16 mouse cellular contexts compared by ENCODE assay signal in genomic region chr2:172411091-172411490, GRCm38 (mm10). TPM values are rescaled to one million over a fixed set of nuclear protein-coding genes. Genes with fewer than 3 reads are reported as not detected.
A peak's percentile ranks its signal among the peaks of the same experiment; 100 is the strongest.
DNase-seq lines count a peak whose midpoint lies in the region; ATAC-seq and TF ChIP-seq lines count a peak whose summit lies in the region.
"Had no signal": no experiment of that assay in that cellular context is flagged by ENCODE, and none has a peak within 500 bp of the region (broad histone marks: within the 10 kb centered on the region; RNA-seq: fewer than 3 reads in every experiment).

No protein-coding gene starts in this region.

- H3K9ac ChIP-seq in liver, embryonic 13.5 days: no peak overlapping the region
- no peak overlapping the region for H3K9ac ChIP-seq in liver, embryonic 11.5 days (ENCODE audit: low read depth, low read length)
- no peak overlapping the region for H3K9ac ChIP-seq in kidney, embryonic 14.5 days (ENCODE audit: low read depth, low read length)
- H3K9ac ChIP-seq: liver, embryonic 14.5 days; midbrain, embryonic 12.5 days had no signal

- H3K4me1 ChIP-seq in cerebellum, adult 2 months (ENCODE audit: control insufficient read depth, insufficient read depth, low read length): no peaks in the 10 kb centered on the region
- H3K4me1 ChIP-seq in liver, embryonic 13.5 days (replicated peaks): peaks cover 25% of the 10 kb centered on the region
- H3K4me1 ChIP-seq in liver, embryonic 11.5 days (replicated peaks; ENCODE audit: control insufficient read depth, insufficient read depth, low read length): peaks cover 10% of the 10 kb centered on the region
- H3K4me1 ChIP-seq in kidney, embryonic 14.5 days (ENCODE audit: control insufficient read depth, insufficient read depth, low read length): peaks cover 15% of the 10 kb centered on the region

- no peaks in the 10 kb centered on the region for H3K36me3 ChIP-seq in liver, embryonic 13.5 days
- H3K36me3 ChIP-seq in liver, embryonic 11.5 days (ENCODE audit: control insufficient read depth, insufficient read depth, low read length): no peaks in the 10 kb centered on the region
- no peaks in the 10 kb centered on the region for H3K36me3 ChIP-seq in kidney, embryonic 14.5 days (ENCODE audit: control insufficient read depth, insufficient read depth, low read length)
- H3K36me3 ChIP-seq: midbrain, embryonic 12.5 days had no signal

- H3K4me3 ChIP-seq in cerebellum, adult 2 months (replicated peaks; ENCODE audit: insufficient read depth, low read depth, low read length): no peak overlapping the region
- no peak overlapping the region for H3K4me3 ChIP-seq in liver, embryonic 13.5 days (replicated peaks)
- H3K4me3 ChIP-seq in liver, embryonic 11.5 days (ENCODE audit: low read depth, low read length): no peak overlapping the region
- no peak overlapping the region for H3K4me3 ChIP-seq in kidney, embryonic 14.5 days (ENCODE audit: low read length)
- H3K4me3 ChIP-seq: midbrain, embryonic 12.5 days had no signal

- peak; percentile 7 to 12 for DNase-seq in cerebellum, postnatal 14 days
- DNase-seq in cerebellum, adult 2 months: no peak
- no peak for DNase-seq in liver, embryonic 13.5 days
- no peak for DNase-seq in liver, embryonic 11.5 days (ENCODE audit: low spot score)
- peak; percentile 80 for DNase-seq in Muller cell, postnatal 12 days (ENCODE audit: inconsistent ontology term)
- DNase-seq in lung, postnatal 10 days: peak; percentile 68
- DNase-seq in thymus, postnatal 25 days: no peak
- DNase-seq: adrenal gland, postnatal 25 days; cerebellum, adult 9-11 months; gastrocnemius, postnatal 10 days; heart, postnatal 14 days; right cerebral cortex, postnatal 25 days had no signal

- H3K9me3 ChIP-seq in liver, embryonic 13.5 days (replicated peaks): no peaks in the 10 kb centered on the region
- no peaks in the 10 kb centered on the region for H3K9me3 ChIP-seq in liver, embryonic 11.5 days (ENCODE audit: control insufficient read depth, low read length)
- no peaks in the 10 kb centered on the region for H3K9me3 ChIP-seq in kidney, embryonic 14.5 days (ENCODE audit: control insufficient read depth, low read length)
- H3K9me3 ChIP-seq: midbrain, embryonic 12.5 days had no signal

- WGBS in cerebellum, adult 2 months: 10% methylated on average over 11 of the region's 11 CpGs
- 71% methylated on average over 11 of the region's 11 CpGs for WGBS in liver, embryonic 13.5 days (ENCODE audit: insufficient replicate concordance)
- 78% methylated on average over 11 of the region's 11 CpGs for WGBS in liver, embryonic 11.5 days
- WGBS in kidney, embryonic 14.5 days: 83% methylated on average over 11 of the region's 11 CpGs

- no peak for TF ChIP-seq POLR2A in cerebellum, adult 2 months (IDR thresholded peaks at IDR 0.05; ENCODE audit: borderline replicate concordance, insufficient read depth, low read length)

- no peaks in the 10 kb centered on the region for H3K27me3 ChIP-seq in cerebellum, adult 2 months (ENCODE audit: control insufficient read depth, insufficient read depth, low read length)
- H3K27me3 ChIP-seq in liver, embryonic 13.5 days: no peaks in the 10 kb centered on the region
- no peaks in the 10 kb centered on the region for H3K27me3 ChIP-seq in liver, embryonic 11.5 days (replicated peaks; ENCODE audit: control insufficient read depth, insufficient read depth, low read length)
- no peaks in the 10 kb centered on the region for H3K27me3 ChIP-seq in kidney, embryonic 14.5 days (ENCODE audit: control insufficient read depth, insufficient read depth, low read length)
- H3K27me3 ChIP-seq: midbrain, embryonic 12.5 days had no signal

- no peak overlapping the region for H3K27ac ChIP-seq in cerebellum, adult 2 months (ENCODE audit: insufficient read depth, low read length)
- H3K27ac ChIP-seq in liver, embryonic 13.5 days: no peak overlapping the region; the same call in 1 of the 2 replicates
- no peak overlapping the region for H3K27ac ChIP-seq in liver, embryonic 11.5 days (ENCODE audit: low read depth, low read length)
- H3K27ac ChIP-seq in kidney, embryonic 14.5 days (ENCODE audit: low read depth, low read length): no peak overlapping the region
- H3K27ac ChIP-seq: kidney, postnatal 0 days; liver, embryonic 14.5 days; midbrain, embryonic 12.5 days had no signal

- TF ChIP-seq CTCF in cerebellum, adult 2 months (IDR thresholded peaks at IDR 0.05; ENCODE audit: borderline replicate concordance, insufficient read depth, low read depth, low read length): no peak

- ATAC-seq in liver, embryonic 13.5 days (ENCODE audit: low read depth): 0 out of 2 replicates have a peak, but pooled peaks have one; percentile 15
- no peak for ATAC-seq in liver, embryonic 11.5 days (replicated peaks; ENCODE audit: low FRiP score)
- ATAC-seq in kidney, embryonic 14.5 days (ENCODE audit: low FRiP score, low TSS enrichment): no peak

- no peak overlapping the region for H3K4me2 ChIP-seq in liver, embryonic 13.5 days
- no peak overlapping the region for H3K4me2 ChIP-seq in liver, embryonic 11.5 days
- H3K4me2 ChIP-seq in kidney, embryonic 14.5 days (replicated peaks; ENCODE audit: low read depth, low read length): no peak overlapping the region
- H3K4me2 ChIP-seq: midbrain, embryonic 12.5 days had no signal

RNA-seq across cellular contexts. Expression of gene Cass4, which starts 17.5 kb away (rescaled TPM):
- polyA plus RNA-seq in cerebellum, adult 2 months (2012; rRNA removed): 0.11 and 0.14 TPM in 2 replicates
- polyA plus RNA-seq in liver, embryonic 13.5 days (2015; fragmentation: Nextera tagmentation; extraction: Ambion mirVana): 0.61 and 0.78 TPM in 2 replicates
- 1.1 and 1.5 TPM in 2 replicates for polyA plus RNA-seq in liver, embryonic 11.5 days (2014; fragmentation: Nextera tagmentation; extraction: Ambion mirVana)
- 0.19 and 0.57 TPM in 2 replicates for polyA plus RNA-seq in kidney, embryonic 14.5 days (2014; fragmentation: Nextera tagmentation; extraction: Ambion mirVana)

RNA-seq across cellular contexts. Expression of gene Rtf2, which starts 29.3 kb away (rescaled TPM):
- polyA plus RNA-seq in cerebellum, adult 2 months (2012; rRNA removed): 81.7 and 84.4 TPM in 2 replicates
- 48.8 and 54.4 TPM in 2 replicates for polyA plus RNA-seq in liver, embryonic 13.5 days (2015; fragmentation: Nextera tagmentation; extraction: Ambion mirVana)
- polyA plus RNA-seq in liver, embryonic 11.5 days (2014; fragmentation: Nextera tagmentation; extraction: Ambion mirVana): 73.1 and 78.7 TPM in 2 replicates
- polyA plus RNA-seq in kidney, embryonic 14.5 days (2014; fragmentation: Nextera tagmentation; extraction: Ambion mirVana): 64.0 and 74.4 TPM in 2 replicates

RNA-seq across cellular contexts. Expression of gene Cstf1, which starts 40.6 kb away (rescaled TPM):
- 28.2 and 31.6 TPM in 2 replicates for polyA plus RNA-seq in cerebellum, adult 2 months (2012; rRNA removed)
- polyA plus RNA-seq in liver, embryonic 13.5 days (2015; fragmentation: Nextera tagmentation; extraction: Ambion mirVana): 25.0 and 31.4 TPM in 2 replicates
- polyA plus RNA-seq in liver, embryonic 11.5 days (2014; fragmentation: Nextera tagmentation; extraction: Ambion mirVana): 50.5 and 57.8 TPM in 2 replicates
- polyA plus RNA-seq in kidney, embryonic 14.5 days (2014; fragmentation: Nextera tagmentation; extraction: Ambion mirVana): 35.1 and 49.5 TPM in 2 replicates

RNA-seq across cellular contexts. Expression of gene Aurka, which starts 40.8 kb away (rescaled TPM):
- polyA plus RNA-seq in cerebellum, adult 2 months (2012; rRNA removed): 2.1 and 2.2 TPM in 2 replicates
- polyA plus RNA-seq in liver, embryonic 13.5 days (2015; fragmentation: Nextera tagmentation; extraction: Ambion mirVana): 142 and 172 TPM in 2 replicates
- 190 and 215 TPM in 2 replicates for polyA plus RNA-seq in liver, embryonic 11.5 days (2014; fragmentation: Nextera tagmentation; extraction: Ambion mirVana)
- polyA plus RNA-seq in kidney, embryonic 14.5 days (2014; fragmentation: Nextera tagmentation; extraction: Ambion mirVana): 126 and 136 TPM in 2 replicates

RNA-seq across cellular contexts. Expression of gene Gcnt7, which starts 47.3 kb away (rescaled TPM):
- polyA plus RNA-seq in cerebellum, adult 2 months (2012; rRNA removed): not detected in 2 replicates
- polyA plus RNA-seq in liver, embryonic 13.5 days (2015; fragmentation: Nextera tagmentation; extraction: Ambion mirVana): 0.54 TPM in 2 replicates
- 1.2 and 1.3 TPM in 2 replicates for polyA plus RNA-seq in liver, embryonic 11.5 days (2014; fragmentation: Nextera tagmentation; extraction: Ambion mirVana)
- 0.77 and 1.0 TPM in 2 replicates for polyA plus RNA-seq in kidney, embryonic 14.5 days (2014; fragmentation: Nextera tagmentation; extraction: Ambion mirVana)

Comparison
In these comparisons a context has a peak if more than half of its experiments do, and no peak if none do; other contexts are left out.
1. DNase-seq: peak in cerebellum, postnatal 14 days (2 of 2), Muller cell, postnatal 12 days (single experiment) and lung, postnatal 10 days (single experiment); none in cerebellum, adult 2 months (0 of 2), liver, embryonic 13.5 days (single experiment), liver, embryonic 11.5 days (single experiment) and thymus, postnatal 25 days (single experiment).